Mouse (Mus musculus): Measurements from ENCODE around the gene Olfr171. TPM values are rescaled to one million over a fixed set of nuclear protein-coding genes. Genes with fewer than 3 reads are reported as not detected.
"Not testable (repeated sequence)": the region's sequence is repeated elsewhere in the genome, so short reads cannot be mapped to it uniquely, and the experiment has no call there.

The Olfr171 gene
- not detected in 2 replicates for polyA plus RNA-seq (2015; fragmentation: Nextera tagmentation; extraction: Ambion mirVana)

DNA sequence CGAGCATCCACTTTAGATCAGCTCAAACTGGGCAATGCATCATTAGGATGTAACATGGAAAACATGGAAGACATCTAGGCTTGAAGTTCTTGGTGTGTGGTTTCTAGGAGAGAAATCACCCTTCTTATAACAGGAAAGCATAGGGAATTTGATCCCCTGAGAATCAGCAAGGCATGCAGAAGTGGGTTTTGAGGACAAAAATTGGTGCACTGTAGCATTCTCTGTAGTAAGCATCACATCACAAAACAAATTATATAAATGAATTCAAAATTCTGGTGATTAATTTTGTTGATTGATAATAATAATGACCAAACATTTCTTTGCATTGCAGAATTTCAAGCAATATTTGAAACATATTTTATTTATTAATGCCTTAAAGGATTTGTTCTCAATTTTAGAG, at the start of gene Olfr171:
Gene Olfr171 (minus strand): TSS at position 101 of the 400 bp plus-strand sequence.
- WGBS, result 88% methylated on average over 1 of the region's 1 CpGs
- H3K27me3 ChIP-seq, result no peaks in the 10 kb centered on the region
- no peak within 1 kb of the TSS for H3K4me2 ChIP-seq (replicated peaks)
- no peaks in the 10 kb centered on the region for H3K36me3 ChIP-seq
- H3K4me1 ChIP-seq, result no peaks in the 10 kb centered on the region
- no peak within 1 kb of the TSS for H3K4me3 ChIP-seq (replicated peaks)
- H3K9ac ChIP-seq, result no peak within 1 kb of the TSS
- no peak within 1 kb of the TSS for H3K27ac ChIP-seq (replicated peaks)
- no peaks in the 10 kb centered on the region for H3K9me3 ChIP-seq (replicated peaks)
- no peak for ATAC-seq (ENCODE audit: insufficient number of reproducible peaks, low FRiP score, low TSS enrichment, low read depth)

GRCm38 (mm10) chr16:19670768-19671357, 41.1 kb upstream of the Olfr171 start:
- Histone ChIP-seq H3K27me3 (no peaks in the 10 kb centered on the region), H3K4me3 (replicated peaks) (no peak overlapping the region), H3K36me3 (no peaks in the 10 kb centered on the region), H3K9me3 (replicated peaks) (no peaks in the 10 kb centered on the region), H3K9ac (no peak overlapping the region), H3K4me2 (replicated peaks) (no peak overlapping the region), H3K27ac (replicated peaks) (no peak overlapping the region), H3K4me1 (no peaks in the 10 kb centered on the region)
- 80% methylated on average over 2 of the region's 2 CpGs for WGBS
- no peak for ATAC-seq (ENCODE audit: insufficient number of reproducible peaks, low FRiP score, low TSS enrichment, low read depth)

DNA sequence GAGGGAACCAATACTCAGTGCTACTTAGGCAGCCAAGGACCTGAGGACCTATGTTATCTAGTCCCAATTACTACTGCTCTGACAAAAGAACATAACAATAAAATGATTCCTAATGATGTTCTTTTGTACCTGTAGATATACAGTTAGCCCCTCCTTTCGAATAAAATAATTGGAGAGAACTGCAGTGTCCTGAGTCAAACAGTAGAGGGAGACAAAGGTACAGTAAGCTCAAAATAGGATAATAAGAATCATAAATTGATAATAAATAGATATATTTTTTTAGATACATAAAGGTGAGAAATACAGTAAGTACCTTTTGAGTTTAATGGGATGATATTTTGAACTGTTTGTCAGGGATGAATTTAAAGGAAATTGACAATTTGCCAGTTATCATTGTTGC, 36.6 kb upstream of the Olfr171 start:
- H3K4me3 ChIP-seq (replicated peaks), result no peak overlapping the region
- H3K27me3 ChIP-seq, result no peaks in the 10 kb centered on the region
- no peaks in the 10 kb centered on the region for H3K4me1 ChIP-seq
- no peak overlapping the region for H3K9ac ChIP-seq
- ATAC-seq (ENCODE audit: insufficient number of reproducible peaks, low FRiP score, low TSS enrichment, low read depth), result no peak
- no peaks in the 10 kb centered on the region for H3K36me3 ChIP-seq
- WGBS, result 47% methylated on average over 1 of the region's 1 CpGs
- H3K9me3 ChIP-seq (replicated peaks), result no peaks in the 10 kb centered on the region
- H3K27ac ChIP-seq (replicated peaks), result no peak overlapping the region
- no peak overlapping the region for H3K4me2 ChIP-seq (replicated peaks)

GRCm38 (mm10) chr16:19611782-19612181, 17.9 kb downstream of the Olfr171 start, which contains the start of gene Olfr170:
TSS of gene Olfr170 (minus strand) at chr16:19611882.
- H3K27ac ChIP-seq (replicated peaks); H3K36me3 ChIP-seq; H3K4me1 ChIP-seq; H3K9ac ChIP-seq; H3K27me3 ChIP-seq; ATAC-seq (ENCODE audit: insufficient number of reproducible peaks, low FRiP score, low TSS enrichment, low read depth); H3K9me3 ChIP-seq (replicated peaks); H3K4me2 ChIP-seq (replicated peaks); H3K4me3 ChIP-seq (replicated peaks): not testable (repeated sequence)
- 81% methylated on average over 2 of the region's 2 CpGs for WGBS

DNA sequence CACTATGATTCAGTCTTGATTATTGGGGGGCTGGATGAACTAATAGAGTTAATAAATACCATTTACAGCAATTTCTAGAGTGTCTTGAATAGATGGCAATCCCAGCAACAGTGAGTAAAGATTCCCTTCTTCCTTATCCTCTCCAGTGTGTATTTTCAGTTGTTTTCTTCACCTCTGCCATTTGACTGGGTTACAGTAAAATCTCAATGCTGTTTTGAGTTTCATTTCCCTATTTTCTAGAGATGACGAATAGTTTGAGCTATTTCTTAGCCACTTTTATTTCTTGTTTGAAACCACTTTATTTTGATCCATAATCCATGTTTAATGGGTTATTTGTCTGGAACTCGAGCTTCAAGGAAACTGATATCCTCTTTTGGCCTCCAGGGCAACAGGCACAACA, 26.6 kb downstream of the Olfr171 start:
- WGBS, result 45% methylated on average over 2 of the region's 2 CpGs
- no peaks in the 10 kb centered on the region for H3K36me3 ChIP-seq

More for the DNA sequence above, 26.6 kb downstream of the Olfr171 start:
- no peak for ATAC-seq (ENCODE audit: insufficient number of reproducible peaks, low FRiP score, low TSS enrichment, low read depth)
- no peak overlapping the region for H3K27ac ChIP-seq (replicated peaks)
- H3K4me2 ChIP-seq (replicated peaks), result no peak overlapping the region
- no peaks in the 10 kb centered on the region for H3K27me3 ChIP-seq
- H3K4me1 ChIP-seq, result no peaks in the 10 kb centered on the region
- no peak overlapping the region for H3K4me3 ChIP-seq (replicated peaks)
- no peak overlapping the region for H3K9ac ChIP-seq
- no peaks in the 10 kb centered on the region for H3K9me3 ChIP-seq (replicated peaks)

Other genes starting within 250 kb of the Olfr171 start
- not detected in 2 replicates for gene Olfr165, start 206.8 kb downstream of the Olfr171 start, polyA plus RNA-seq (2015; fragmentation: Nextera tagmentation; extraction: Ambion mirVana)
- gene Olfr166, start 146.2 kb downstream of the Olfr171 start, polyA plus RNA-seq (2015; fragmentation: Nextera tagmentation; extraction: Ambion mirVana), result not detected in 2 replicates
- not detected in 2 replicates for gene Olfr167, start 107.7 kb downstream of the Olfr171 start, polyA plus RNA-seq (2015; fragmentation: Nextera tagmentation; extraction: Ambion mirVana)
- not detected in 2 replicates for gene Olfr168, start 94.4 kb downstream of the Olfr171 start, polyA plus RNA-seq (2015; fragmentation: Nextera tagmentation; extraction: Ambion mirVana)
- 0.07 TPM in 1 of 2 replicates, not detected in the other for gene Olfr169, start 58.1 kb downstream of the Olfr171 start, polyA plus RNA-seq (2015; fragmentation: Nextera tagmentation; extraction: Ambion mirVana)
- not detected in 2 replicates for gene Olfr170, start 18.0 kb downstream of the Olfr171 start, polyA plus RNA-seq (2015; fragmentation: Nextera tagmentation; extraction: Ambion mirVana)
- 0.09 TPM in 1 of 2 replicates, not detected in the other for gene Lamp3, start 76.5 kb upstream of the Olfr171 start, polyA plus RNA-seq (2015; fragmentation: Nextera tagmentation; extraction: Ambion mirVana)
- 12.8 and 13.6 TPM in 2 replicates for gene B3gnt5, start 130.3 kb upstream of the Olfr171 start, polyA plus RNA-seq (2015; fragmentation: Nextera tagmentation; extraction: Ambion mirVana)